Mouse (Mus musculus) neural tube, embryonic 12.5 days (tissue): Measurements from ENCODE around the gene Ptprg. TPM values are rescaled to one million over a fixed set of nuclear protein-coding genes. Genes with fewer than 3 reads are reported as not detected.

Source experiments
- ATAC-seq: fragments of 200-750 bp; cut with Nextera tagmentation; 2 replicates; pipeline ENCODE4 v1.8.0; 2017; ENCODE audit warnings: low read depth, mild to moderate bottlenecking, moderate TSS enrichment, moderate library complexity; ENCODE audit not compliant: low FRiP score
- H3K27ac ChIP-seq: fragments of 300-500 bp; sonication (generic); 2 replicates; pipeline ENCODE4 v1.5.1; 2016
- H3K27me3 ChIP-seq: fragments of 300-500 bp; sonication (generic); replicated peaks from 2 replicates; pipeline ENCODE4 v1.6.1; 2016; ENCODE audit warnings: mild to moderate bottlenecking
- H3K36me3 ChIP-seq: fragments of 300-500 bp; sonication (generic); 2 replicates; pipeline ENCODE4 v1.6.1; 2016; ENCODE audit warnings: mild to moderate bottlenecking
- H3K4me1 ChIP-seq: fragments of 300-500 bp; sonication (generic); 2 replicates; pipeline ENCODE4 v1.6.1; 2016
- H3K4me2 ChIP-seq: fragments of 300-500 bp; sonication (generic); replicated peaks from 2 replicates; pipeline ENCODE4 v1.6.1; 2016; ENCODE audit warnings: mild to moderate bottlenecking
- H3K4me3 ChIP-seq: fragments of 300-500 bp; sonication (generic); 2 replicates; pipeline ENCODE4 v1.5.1; 2016
- H3K9ac ChIP-seq: fragments of 300-500 bp; sonication (generic); 2 replicates; pipeline ENCODE4 v1.6.1; 2016; ENCODE audit warnings: mild to moderate bottlenecking
- H3K9me3 ChIP-seq: fragments of 300-500 bp; sonication (generic); 2 replicates; pipeline ENCODE4 v1.6.1; 2016; ENCODE audit warnings: mild to moderate bottlenecking
- WGBS: fragments of 180-500 bp; shearing (Covaris S2); methylation state at CpG from one replicate; pipeline ENCODE4 v1.1.7; 2016; 5-methylcytosine and 5-hydroxymethylcytosine counted together
- polyA plus RNA-seq: library from polyadenylated mRNA; unstranded; fragments of >200 nt; fragmentation: Nextera tagmentation; extraction: Ambion mirVana; gene quantifications from 2 replicates; pipeline ENCODE4 v1.2.1, GENCODE M21; 2016

Gene Ptprg
- polyA plus RNA-seq, 1 experiment from 2014 or later, result 41.8 TPM

- 93% methylated on average over 12 of the region's 12 CpGs for WGBS
- Histone ChIP-seq H3K36me3 (no peaks in the 10 kb centered on the region), H3K4me1 (no peaks in the 10 kb centered on the region), H3K9me3 (no peaks in the 10 kb centered on the region), H3K4me2 (no peak overlapping the region), H3K9ac (no peak overlapping the region), H3K4me3 (no peak overlapping the region), H3K27me3 (no peaks in the 10 kb centered on the region), H3K27ac (no peak overlapping the region)
- ATAC-seq, result no peak
These were observed 516.4 kb downstream of the Ptprg start for GRCm38 (mm10) chr14:12069707-12070106.

GRCm38 (mm10) chr14:12070361-12070760 lies 517.0 kb downstream of the Ptprg start:
- no peak for ATAC-seq
- 52% methylated on average over 1 of the region's 1 CpGs for WGBS

GRCm38 (mm10) chr14:12070856-12071465 lies 517.6 kb downstream of the Ptprg start:
- H3K27me3 ChIP-seq, result no peaks in the 10 kb centered on the region
- H3K36me3 ChIP-seq, result no peaks in the 10 kb centered on the region
- H3K4me3 ChIP-seq, result no peak overlapping the region
- no peaks in the 10 kb centered on the region for H3K9me3 ChIP-seq
- no peak for ATAC-seq
- no peak overlapping the region for H3K4me2 ChIP-seq
- H3K4me1 ChIP-seq, result no peaks in the 10 kb centered on the region
- H3K9ac ChIP-seq, result no peak overlapping the region
- 74% methylated on average over 7 of the region's 7 CpGs for WGBS
- H3K27ac ChIP-seq, result no peak overlapping the region

More at GRCm38 (mm10) chr14:12070361-12070760, 517.0 kb downstream of the Ptprg start:
- Histone ChIP-seq H3K36me3 (no peaks in the 10 kb centered on the region), H3K4me1 (no peaks in the 10 kb centered on the region), H3K9me3 (no peaks in the 10 kb centered on the region), H3K27ac (no peak overlapping the region), H3K4me2 (no peak overlapping the region), H3K27me3 (no peaks in the 10 kb centered on the region), H3K9ac (no peak overlapping the region), H3K4me3 (no peak overlapping the region)

GRCm38 (mm10) chr14:12072026-12072861 lies 518.9 kb downstream of the Ptprg start:
- Histone ChIP-seq H3K27ac (no peak overlapping the region), H3K9me3 (no peaks in the 10 kb centered on the region), H3K4me3 (no peak overlapping the region), H3K36me3 (no peaks in the 10 kb centered on the region), H3K4me1 (no peaks in the 10 kb centered on the region), H3K9ac (no peak overlapping the region), H3K27me3 (no peaks in the 10 kb centered on the region), H3K4me2 (no peak overlapping the region)
- no peak for ATAC-seq
- 76% methylated on average over 7 of the region's 7 CpGs for WGBS

- H3K9ac ChIP-seq, result no peak overlapping the region
- H3K27ac ChIP-seq, result no peak overlapping the region
- H3K9me3 ChIP-seq, result no peaks in the 10 kb centered on the region
- no peak overlapping the region for H3K4me2 ChIP-seq
- no peaks in the 10 kb centered on the region for H3K4me1 ChIP-seq
- H3K36me3 ChIP-seq, result no peaks in the 10 kb centered on the region
- whole genome bisulfite sequencing, result 80% methylated on average over 2 of the region's 2 CpGs
- H3K4me3 ChIP-seq, result no peak overlapping the region
- no peak for ATAC-seq
- H3K27me3 ChIP-seq, result no peaks in the 10 kb centered on the region
These were observed 520.2 kb downstream of the Ptprg start for GRCm38 (mm10) chr14:12073408-12074107.

- no peaks in the 10 kb centered on the region for H3K27me3 ChIP-seq
- no peak overlapping the region for H3K9ac ChIP-seq
- H3K4me1 ChIP-seq, result peaks cover 28% of the 10 kb centered on the region
- 88% methylated on average over 7 of the region's 7 CpGs for WGBS
- H3K4me2 ChIP-seq, result no peak overlapping the region
- H3K36me3 ChIP-seq, result no peaks in the 10 kb centered on the region
- no peak overlapping the region for H3K27ac ChIP-seq
- H3K9me3 ChIP-seq, result no peaks in the 10 kb centered on the region
- H3K4me3 ChIP-seq, result no peak overlapping the region
- ATAC-seq, result no peak
These were observed 523.9 kb downstream of the Ptprg start for GRCm38 (mm10) chr14:12077193-12077592.

GRCm38 (mm10) chr14:12079250-12079649 lies 525.9 kb downstream of the Ptprg start:
- no peak for ATAC-seq
- Histone ChIP-seq H3K4me1 (peaks cover 34% of the 10 kb centered on the region), H3K9ac (no peak overlapping the region), H3K4me2 (no peak overlapping the region), H3K9me3 (no peaks in the 10 kb centered on the region), H3K4me3 (no peak overlapping the region), H3K36me3 (no peaks in the 10 kb centered on the region), H3K27ac (no peak overlapping the region), H3K27me3 (no peaks in the 10 kb centered on the region)
- 24% methylated on average over 6 of the region's 6 CpGs for WGBS

- no peaks in the 10 kb centered on the region for H3K9me3 ChIP-seq
- H3K4me1 ChIP-seq, result peaks cover 34% of the 10 kb centered on the region
- no peak overlapping the region for H3K4me2 ChIP-seq
- H3K27me3 ChIP-seq, result no peaks in the 10 kb centered on the region
- no peak overlapping the region for H3K27ac ChIP-seq
- no peak overlapping the region for H3K9ac ChIP-seq
- peak; percentile 51 for ATAC-seq
- WGBS, result 22% methylated on average over 4 of the region's 4 CpGs
- H3K36me3 ChIP-seq, result no peaks in the 10 kb centered on the region
- no peak overlapping the region for H3K4me3 ChIP-seq
These were observed 526.6 kb downstream of the Ptprg start for GRCm38 (mm10) chr14:12079833-12080401.

GRCm38 (mm10) chr14:12082131-12082921 lies 529.0 kb downstream of the Ptprg start:
- peak; percentile 73 for ATAC-seq
- Histone ChIP-seq H3K9me3 (no peaks in the 10 kb centered on the region), H3K4me3 (no peak overlapping the region), H3K27ac (no peak overlapping the region), H3K9ac (no peak overlapping the region), H3K27me3 (no peaks in the 10 kb centered on the region), H3K4me2 (no peak overlapping the region), H3K4me1 (peaks cover 34% of the 10 kb centered on the region), H3K36me3 (no peaks in the 10 kb centered on the region)
- WGBS, result 12% methylated on average over 6 of the region's 6 CpGs

GRCm38 (mm10) chr14:12084076-12084475 lies 530.7 kb downstream of the Ptprg start:
- Histone ChIP-seq H3K27ac (no peak overlapping the region), H3K36me3 (no peaks in the 10 kb centered on the region), H3K9ac (no peak overlapping the region), H3K9me3 (no peaks in the 10 kb centered on the region), H3K27me3 (no peaks in the 10 kb centered on the region), H3K4me2 (no peak overlapping the region), H3K4me1 (peaks cover 31% of the 10 kb centered on the region), H3K4me3 (no peak overlapping the region)
- no peak for ATAC-seq
- 82% methylated on average over 4 of the region's 4 CpGs for WGBS

GRCm38 (mm10) chr14:12085078-12085477 lies 531.7 kb downstream of the Ptprg start:
- no peak for ATAC-seq
- WGBS, result 81% methylated on average over 4 of the region's 4 CpGs

More at GRCm38 (mm10) chr14:12085078-12085477, 531.7 kb downstream of the Ptprg start:
- Histone ChIP-seq H3K4me1 (peaks cover 28% of the 10 kb centered on the region), H3K27me3 (no peaks in the 10 kb centered on the region), H3K36me3 (no peaks in the 10 kb centered on the region), H3K9me3 (no peaks in the 10 kb centered on the region), H3K27ac (no peak overlapping the region), H3K4me2 (no peak overlapping the region), H3K4me3 (no peak overlapping the region), H3K9ac (no peak overlapping the region)
